Mouse (Mus musculus): ENCODE measurements around the gene Tspan10. TPM values are rescaled to one million over a fixed set of nuclear protein-coding genes. Genes with fewer than 3 reads are reported as not detected.

Tspan10 gene
- polyA plus RNA-seq, 1 experiment from 2014 or later, result not detected

Other genes with a start within 250 kb of the Tspan10 start
- gene Bahcc1, start 209.7 kb upstream of the Tspan10 start, polyA plus RNA-seq (2014; fragmentation: Nextera tagmentation; extraction: Ambion mirVana), result 17.6 and 20.6 TPM in 2 replicates
- gene Actg1, start 94.1 kb upstream of the Tspan10 start, polyA plus RNA-seq (2014; fragmentation: Nextera tagmentation; extraction: Ambion mirVana), result 2,965 and 3,081 TPM in 2 replicates
- gene Fscn2, start 81.1 kb upstream of the Tspan10 start, polyA plus RNA-seq (2014; fragmentation: Nextera tagmentation; extraction: Ambion mirVana), result 1.4 TPM in 2 replicates
- gene Faap100, start 63.9 kb upstream of the Tspan10 start, polyA plus RNA-seq (2014; fragmentation: Nextera tagmentation; extraction: Ambion mirVana), result 25.3 and 29.2 TPM in 2 replicates
- gene Nploc4, start 4.9 kb upstream of the Tspan10 start, polyA plus RNA-seq (2014; fragmentation: Nextera tagmentation; extraction: Ambion mirVana), result 41.0 and 44.7 TPM in 2 replicates
- gene Pde6g, start 10.9 kb downstream of the Tspan10 start, polyA plus RNA-seq (2014; fragmentation: Nextera tagmentation; extraction: Ambion mirVana), result 0.40 and 0.41 TPM in 2 replicates
- 10.4 and 11.5 TPM in 2 replicates for gene Oxld1, start 15.4 kb downstream of the Tspan10 start, polyA plus RNA-seq (2014; fragmentation: Nextera tagmentation; extraction: Ambion mirVana)
- 25.4 and 25.6 TPM in 2 replicates for gene Ccdc137, start 15.5 kb downstream of the Tspan10 start, polyA plus RNA-seq (2014; fragmentation: Nextera tagmentation; extraction: Ambion mirVana)
- 48.0 and 53.0 TPM in 2 replicates for gene Arl16, start 25.0 kb downstream of the Tspan10 start, polyA plus RNA-seq (2014; fragmentation: Nextera tagmentation; extraction: Ambion mirVana)
- 137 and 152 TPM in 2 replicates for gene Mrpl12, start 42.0 kb downstream of the Tspan10 start, polyA plus RNA-seq (2014; fragmentation: Nextera tagmentation; extraction: Ambion mirVana)
- 30.0 and 38.7 TPM in 2 replicates for gene Slc25a10, start 49.2 kb downstream of the Tspan10 start, polyA plus RNA-seq (2014; fragmentation: Nextera tagmentation; extraction: Ambion mirVana)
- 0.11 TPM in 1 of 2 replicates, not detected in the other for gene Gcgr, start 88.1 kb downstream of the Tspan10 start, polyA plus RNA-seq (2014; fragmentation: Nextera tagmentation; extraction: Ambion mirVana)
- gene Mcrip1, start 107.1 kb downstream of the Tspan10 start, polyA plus RNA-seq (2014; fragmentation: Nextera tagmentation; extraction: Ambion mirVana), result 232 and 237 TPM in 2 replicates
- not detected in 2 replicates for gene Ppp1r27, start 108.5 kb downstream of the Tspan10 start, polyA plus RNA-seq (2014; fragmentation: Nextera tagmentation; extraction: Ambion mirVana)
- gene P4hb, start 130.6 kb downstream of the Tspan10 start, polyA plus RNA-seq (2014; fragmentation: Nextera tagmentation; extraction: Ambion mirVana), result 492 and 493 TPM in 2 replicates
- 521 and 583 TPM in 2 replicates for gene Arhgdia, start 139.0 kb downstream of the Tspan10 start, polyA plus RNA-seq (2014; fragmentation: Nextera tagmentation; extraction: Ambion mirVana)
- 820 and 827 TPM in 2 replicates for gene Alyref, start 155.7 kb downstream of the Tspan10 start, polyA plus RNA-seq (2014; fragmentation: Nextera tagmentation; extraction: Ambion mirVana)
- 178 and 204 TPM in 2 replicates for gene Anapc11, start 155.8 kb downstream of the Tspan10 start, polyA plus RNA-seq (2014; fragmentation: Nextera tagmentation; extraction: Ambion mirVana)
- gene Npb, start 165.8 kb downstream of the Tspan10 start, polyA plus RNA-seq (2014; fragmentation: Nextera tagmentation; extraction: Ambion mirVana), result 0.38 TPM in 1 of 2 replicates, not detected in the other
- 89.4 and 101 TPM in 2 replicates for gene Pcyt2, start 175.3 kb downstream of the Tspan10 start, polyA plus RNA-seq (2014; fragmentation: Nextera tagmentation; extraction: Ambion mirVana)
- 29.5 and 33.2 TPM in 2 replicates for gene Sirt7, start 182.6 kb downstream of the Tspan10 start, polyA plus RNA-seq (2014; fragmentation: Nextera tagmentation; extraction: Ambion mirVana)
- 18.0 and 19.7 TPM in 2 replicates for gene Mafg, start 191.0 kb downstream of the Tspan10 start, polyA plus RNA-seq (2014; fragmentation: Nextera tagmentation; extraction: Ambion mirVana)
- gene Pycr1, start 201.1 kb downstream of the Tspan10 start, polyA plus RNA-seq (2014; fragmentation: Nextera tagmentation; extraction: Ambion mirVana), result 32.4 and 32.8 TPM in 2 replicates
- 0.36 and 0.57 TPM in 2 replicates for gene Myadml2, start 205.5 kb downstream of the Tspan10 start, polyA plus RNA-seq (2014; fragmentation: Nextera tagmentation; extraction: Ambion mirVana)
- 0.90 and 1.4 TPM in 2 replicates for gene Notum, start 218.5 kb downstream of the Tspan10 start, polyA plus RNA-seq (2014; fragmentation: Nextera tagmentation; extraction: Ambion mirVana)
- 101 and 113 TPM in 2 replicates for gene Aspscr1, start 230.3 kb downstream of the Tspan10 start, polyA plus RNA-seq (2014; fragmentation: Nextera tagmentation; extraction: Ambion mirVana)

Measured in midbrain, embryonic 11.5 days (tissue).